Mouse (Mus musculus): ENCODE measurements around the gene Tbc1d8.

DNA sequence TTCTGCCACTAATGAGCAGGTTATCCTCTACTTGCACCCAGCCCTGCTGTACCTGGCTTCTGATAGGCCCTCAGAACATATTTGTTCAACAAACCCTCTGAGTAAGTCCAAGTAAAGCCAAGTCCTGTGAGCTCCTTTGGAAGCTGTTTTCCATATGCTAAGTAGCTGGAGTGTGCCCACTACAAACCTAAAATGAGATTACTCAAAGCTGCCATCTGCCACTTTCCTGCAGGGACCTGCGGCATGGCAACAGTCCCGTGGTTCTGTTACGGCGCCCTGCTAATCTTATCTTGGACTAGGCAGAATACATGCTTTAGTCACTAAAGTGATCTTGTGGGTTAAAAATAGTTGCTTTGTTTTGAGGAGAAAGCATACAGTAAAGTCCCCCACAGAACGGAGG, 32.4 kb downstream of the Tbc1d8 start:
- TF ChIP-seq CTCF (IDR thresholded peaks at IDR 0.05; ENCODE audit: low read depth) = no peak
- no peak for TF ChIP-seq EP300 (optimal IDR thresholded peaks at IDR 0.05)
